Mouse (Mus musculus) kidney, embryonic 14.5 days (tissue): Measurements from ENCODE around the gene Dync2h1. TPM values are rescaled to one million over a fixed set of nuclear protein-coding genes. Genes with fewer than 3 reads are reported as not detected.
"Not testable (repeated sequence)": the region's sequence is repeated elsewhere in the genome, so short reads cannot be mapped to it uniquely, and the experiment has no call there.

Experiments
- ATAC-seq: fragments of 200-750 bp; cut with Nextera tagmentation; 2 replicates; pipeline ENCODE4 v1.8.0; 2017; ENCODE audit warnings: moderate number of reproducible peaks, mild to moderate bottlenecking, moderate TSS enrichment, moderate library complexity; ENCODE audit not compliant: low FRiP score, low TSS enrichment
- H3K27ac ChIP-seq: fragments of 300-500 bp; sonication (generic); 2 replicates; pipeline ENCODE4 v1.5.1; 2014; ENCODE audit warnings: low read depth, mild to moderate bottlenecking, low read length, moderate library complexity, mixed read lengths
- H3K27me3 ChIP-seq: fragments of 300-500 bp; sonication (generic); 2 replicates; pipeline ENCODE4 v1.6.1; 2014; ENCODE audit warnings: mild to moderate bottlenecking, low read length; ENCODE audit not compliant: control insufficient read depth, insufficient read depth
- H3K36me3 ChIP-seq: fragments of 300-500 bp; sonication (generic); 2 replicates; pipeline ENCODE4 v1.6.1; 2014; ENCODE audit warnings: low read length, mixed read lengths; ENCODE audit not compliant: control insufficient read depth, insufficient read depth
- H3K4me1 ChIP-seq: fragments of 300-500 bp; sonication (generic); 2 replicates; pipeline ENCODE4 v1.6.1; 2014; ENCODE audit warnings: low read length, mixed read lengths; ENCODE audit not compliant: control insufficient read depth, insufficient read depth
- H3K4me2 ChIP-seq: fragments of 300-500 bp; sonication (generic); replicated peaks from 2 replicates; pipeline ENCODE4 v1.6.1; 2014; ENCODE audit warnings: low read depth, mild to moderate bottlenecking, low read length
- H3K4me3 ChIP-seq: fragments of 300-500 bp; sonication (generic); 2 replicates; pipeline ENCODE4 v1.5.1; 2014; ENCODE audit warnings: mild to moderate bottlenecking, low read length
- H3K9ac ChIP-seq: fragments of 300-500 bp; sonication (generic); 2 replicates; pipeline ENCODE4 v1.6.1; 2014; ENCODE audit warnings: low read depth, mild to moderate bottlenecking, low read length, moderate library complexity
- H3K9me3 ChIP-seq: fragments of 300-500 bp; sonication (generic); 2 replicates; pipeline ENCODE4 v1.6.1; 2016; ENCODE audit warnings: low read length; ENCODE audit not compliant: control insufficient read depth
- WGBS: fragments of 180-500 bp; shearing (Covaris S2); extraction: QIAGEN DNeasy Blood & Tissue Kit; methylation state at CpG from one replicate; pipeline ENCODE4 v1.1.7; 2014; 5-methylcytosine and 5-hydroxymethylcytosine counted together
- polyA plus RNA-seq: library from polyadenylated mRNA; unstranded; fragments of >200 nt; fragmentation: Nextera tagmentation; extraction: Ambion mirVana; gene quantifications from 2 replicates; pipeline ENCODE4 v1.2.1, GENCODE M21; 2014

Gene Dync2h1
- polyA plus RNA-seq, 1 experiment from 2014 or later, result 32.4 TPM

- H3K9ac ChIP-seq, result no peak overlapping the region
- no peaks in the 10 kb centered on the region for H3K9me3 ChIP-seq
- H3K27ac ChIP-seq, result no peak overlapping the region
- no peak overlapping the region for H3K4me2 ChIP-seq
- ATAC-seq, result no peak
- H3K4me3 ChIP-seq, result no peak overlapping the region
- H3K4me1 ChIP-seq, result no peaks in the 10 kb centered on the region
- no peaks in the 10 kb centered on the region for H3K27me3 ChIP-seq
- H3K36me3 ChIP-seq, result peaks cover 8% of the 10 kb centered on the region; the same call in 1 of the 2 replicates
Measured at GRCm38 (mm10) chr9:6994275-6994674, 190.0 kb downstream of the Dync2h1 start.

- 95% methylated on average over 3 of the region's 3 CpGs for WGBS
- no peak for ATAC-seq
- H3K4me2 ChIP-seq, result no peak overlapping the region
Measured at GRCm38 (mm10) chr9:6988893-6989685, 195.2 kb downstream of the Dync2h1 start.

GRCm38 (mm10) chr9:6986161-6986560 lies 198.1 kb downstream of the Dync2h1 start:
- no peak for ATAC-seq
- H3K4me2 ChIP-seq, result no peak overlapping the region
- no peaks in the 10 kb centered on the region for H3K9me3 ChIP-seq
- no peak overlapping the region for H3K4me3 ChIP-seq
- no peaks in the 10 kb centered on the region for H3K4me1 ChIP-seq
- H3K27me3 ChIP-seq, result no peaks in the 10 kb centered on the region
- H3K9ac ChIP-seq, result no peak overlapping the region
- no peak overlapping the region for H3K27ac ChIP-seq
- peaks cover 4% of the 10 kb centered on the region; the same call in 1 of the 2 replicates for H3K36me3 ChIP-seq
- 95% methylated on average over 3 of the region's 3 CpGs for WGBS

More at GRCm38 (mm10) chr9:6988893-6989685, 195.2 kb downstream of the Dync2h1 start:
- H3K9me3 ChIP-seq, result no peaks in the 10 kb centered on the region
- H3K27me3 ChIP-seq, result no peaks in the 10 kb centered on the region
- H3K27ac ChIP-seq, result no peak overlapping the region
- H3K4me3 ChIP-seq, result no peak overlapping the region
- 0 out of 2 replicates have a peak, but pooled peaks cover 5% of the 10 kb centered on the region for H3K36me3 ChIP-seq
- no peaks in the 10 kb centered on the region for H3K4me1 ChIP-seq
- H3K9ac ChIP-seq, result no peak overlapping the region

- 75% methylated on average over 2 of the region's 2 CpGs for WGBS
- ATAC-seq, result no peak
- no peak overlapping the region for H3K4me2 ChIP-seq
Measured at GRCm38 (mm10) chr9:6969171-6969570, 215.1 kb downstream of the Dync2h1 start.

GRCm38 (mm10) chr9:6965006-6965405 lies 219.2 kb downstream of the Dync2h1 start:
- H3K9ac ChIP-seq, result no peak overlapping the region
- no peaks in the 10 kb centered on the region for H3K4me1 ChIP-seq
- no peak overlapping the region for H3K27ac ChIP-seq
- no peak overlapping the region for H3K4me2 ChIP-seq
- no peak for ATAC-seq
- H3K27me3 ChIP-seq, result no peaks in the 10 kb centered on the region
- WGBS, result 89% methylated on average over 3 of the region's 3 CpGs
- H3K9me3 ChIP-seq, result no peaks in the 10 kb centered on the region
- no peak overlapping the region for H3K4me3 ChIP-seq
- peaks cover 6% of the 10 kb centered on the region; the same call in 1 of the 2 replicates for H3K36me3 ChIP-seq

More at GRCm38 (mm10) chr9:6969171-6969570, 215.1 kb downstream of the Dync2h1 start:
- Histone ChIP-seq H3K9me3 (no peaks in the 10 kb centered on the region), H3K4me3 (no peak overlapping the region), H3K27ac (no peak overlapping the region), H3K27me3 (no peaks in the 10 kb centered on the region), H3K36me3 (0 out of 2 replicates have a peak, but pooled peaks cover 3% of the 10 kb centered on the region), H3K9ac (no peak overlapping the region), H3K4me1 (no peaks in the 10 kb centered on the region)

- ATAC-seq, result no peak
- Histone ChIP-seq H3K9me3 (no peaks in the 10 kb centered on the region), H3K4me1 (no peaks in the 10 kb centered on the region), H3K27ac (no peak overlapping the region), H3K4me3 (no peak overlapping the region), H3K27me3 (no peaks in the 10 kb centered on the region), H3K4me2 (no peak overlapping the region), H3K9ac (no peak overlapping the region), H3K36me3 (no peaks in the 10 kb centered on the region)
- WGBS, result 68% methylated on average over 2 of the region's 2 CpGs
Measured at GRCm38 (mm10) chr9:6958311-6958710, 225.9 kb downstream of the Dync2h1 start.

- H3K4me1 ChIP-seq, result no peaks in the 10 kb centered on the region
- no peak overlapping the region for H3K9ac ChIP-seq
- H3K9me3 ChIP-seq, result no peaks in the 10 kb centered on the region
- H3K4me2 ChIP-seq, result no peak overlapping the region
- H3K27me3 ChIP-seq, result no peaks in the 10 kb centered on the region
- WGBS, result 33% methylated on average over 1 of the region's 1 CpGs
- no peak overlapping the region for H3K27ac ChIP-seq
- ATAC-seq, result no peak
- H3K36me3 ChIP-seq, result 0 out of 2 replicates have a peak, but pooled peaks cover 2% of the 10 kb centered on the region
- no peak overlapping the region for H3K4me3 ChIP-seq
Measured at GRCm38 (mm10) chr9:6927399-6928035, 256.7 kb downstream of the Dync2h1 start.

GRCm38 (mm10) chr9:6913471-6913870 lies 270.8 kb downstream of the Dync2h1 start:
- WGBS, result 86% methylated on average over 1 of the region's 1 CpGs
- no peak for ATAC-seq
- H3K27ac ChIP-seq, result no peak overlapping the region

GRCm38 (mm10) chr9:6910537-6910936 lies 273.7 kb downstream of the Dync2h1 start:
- not testable (repeated sequence) for H3K27ac ChIP-seq, H3K36me3 ChIP-seq, H3K4me1 ChIP-seq, ATAC-seq, H3K27me3 ChIP-seq, H3K4me2 ChIP-seq, H3K9me3 ChIP-seq, H3K4me3 ChIP-seq, H3K9ac ChIP-seq
- 60% methylated on average over 4 of the region's 4 CpGs for WGBS

More at GRCm38 (mm10) chr9:6913471-6913870, 270.8 kb downstream of the Dync2h1 start:
- no peak overlapping the region for H3K4me3 ChIP-seq
- no peak overlapping the region for H3K9ac ChIP-seq
- no peaks in the 10 kb centered on the region for H3K27me3 ChIP-seq
- no peaks in the 10 kb centered on the region for H3K4me1 ChIP-seq
- no peaks in the 10 kb centered on the region for H3K9me3 ChIP-seq
- H3K4me2 ChIP-seq, result no peak overlapping the region
- no peaks in the 10 kb centered on the region for H3K36me3 ChIP-seq
